Mouse (Mus musculus): ENCODE data around the gene Gm47985. TPM values are rescaled to one million over a fixed set of nuclear protein-coding genes. Genes with fewer than 3 reads are reported as not detected.
"Not testable (repeated sequence)": the region's sequence is repeated elsewhere in the genome, so short reads cannot be mapped to it uniquely, and the experiment has no call there.

Gm47985 gene
- polyA plus RNA-seq (2012; ENCODE audit: insufficient read depth, low replicate concordance): not detected in 2 replicates

- H3K27me3 ChIP-seq (replicated peaks); H3K4me3 ChIP-seq (replicated peaks); H3K36me3 ChIP-seq (replicated peaks; ENCODE audit: low read length); H3K9me3 ChIP-seq; H3K4me1 ChIP-seq: not testable (repeated sequence)
Measured at GRCm38 (mm10) chr1:151182266-151182665, at the start of gene Gm47985. Gm47985 (plus strand) TSS chr1:151182537.

GRCm38 (mm10) chr1:151132686-151133085 lies 49.7 kb upstream of the Gm47985 start:
- Histone ChIP-seq H3K4me3 (replicated peaks) (no peak overlapping the region), H3K36me3 (replicated peaks; ENCODE audit: low read length) (no peaks in the 10 kb centered on the region), H3K4me1 (no peaks in the 10 kb centered on the region; the same call in 1 of the 2 replicates), H3K27me3 (replicated peaks) (no peaks in the 10 kb centered on the region), H3K9me3 (0 out of 2 replicates have a peak, but pooled peaks cover 3% of the 10 kb centered on the region)
- no peak for TF ChIP-seq GATA1 (IDR thresholded peaks at IDR 0.05; ENCODE audit: borderline replicate concordance, low read length)
- no peak for TF ChIP-seq FLI1 (IDR thresholded peaks at IDR 0.05; ENCODE audit: low read length)

GRCm38 (mm10) chr1:151138388-151138787 lies 43.9 kb upstream of the Gm47985 start:
- no peak for TF ChIP-seq GATA1 (IDR thresholded peaks at IDR 0.05; ENCODE audit: borderline replicate concordance, low read length)
- no peak for TF ChIP-seq FLI1 (IDR thresholded peaks at IDR 0.05; ENCODE audit: low read length)
- H3K27me3 ChIP-seq (replicated peaks): no peaks in the 10 kb centered on the region
- H3K4me1 ChIP-seq: no peaks in the 10 kb centered on the region
- no peak overlapping the region for H3K4me3 ChIP-seq (replicated peaks)
- 0 out of 2 replicates have a peak, but pooled peaks cover 3% of the 10 kb centered on the region for H3K9me3 ChIP-seq
- no peaks in the 10 kb centered on the region for H3K36me3 ChIP-seq (replicated peaks; ENCODE audit: low read length)

- H3K4me3 ChIP-seq (replicated peaks): no peak overlapping the region
- TF ChIP-seq GATA1 (IDR thresholded peaks at IDR 0.05; ENCODE audit: borderline replicate concordance, low read length): no peak
- TF ChIP-seq FLI1 (IDR thresholded peaks at IDR 0.05; ENCODE audit: low read length): no peak
- no peaks in the 10 kb centered on the region for H3K27me3 ChIP-seq (replicated peaks)
- H3K9me3 ChIP-seq: 0 out of 2 replicates have a peak, but pooled peaks cover 3% of the 10 kb centered on the region
- no peaks in the 10 kb centered on the region for H3K36me3 ChIP-seq (replicated peaks; ENCODE audit: low read length)
- no peaks in the 10 kb centered on the region for H3K4me1 ChIP-seq
Measured at GRCm38 (mm10) chr1:151140956-151141355, 41.4 kb upstream of the Gm47985 start.

- Histone ChIP-seq H3K36me3 (replicated peaks; ENCODE audit: low read length) (no peaks in the 10 kb centered on the region), H3K4me3 (replicated peaks) (no peak overlapping the region), H3K4me1 (no peaks in the 10 kb centered on the region), H3K9me3 (peaks cover 11% of the 10 kb centered on the region), H3K27me3 (replicated peaks) (no peaks in the 10 kb centered on the region)
- TF ChIP-seq GATA1 (IDR thresholded peaks at IDR 0.05; ENCODE audit: borderline replicate concordance, low read length) (no peak), FLI1 (IDR thresholded peaks at IDR 0.05; ENCODE audit: low read length) (no peak)
Measured at GRCm38 (mm10) chr1:151144471-151145146, 37.7 kb upstream of the Gm47985 start.

GRCm38 (mm10) chr1:151147801-151148200 lies 34.5 kb upstream of the Gm47985 start:
- H3K4me3 ChIP-seq (replicated peaks): no peak overlapping the region
- TF ChIP-seq FLI1 (IDR thresholded peaks at IDR 0.05; ENCODE audit: low read length): no peak
- no peak for TF ChIP-seq GATA1 (IDR thresholded peaks at IDR 0.05; ENCODE audit: borderline replicate concordance, low read length)

GRCm38 (mm10) chr1:151150211-151150610 lies 32.1 kb upstream of the Gm47985 start:
- Histone ChIP-seq H3K4me1 (no peaks in the 10 kb centered on the region), H3K9me3 (peaks cover 11% of the 10 kb centered on the region), H3K27me3 (replicated peaks) (no peaks in the 10 kb centered on the region), H3K4me3 (replicated peaks) (no peak overlapping the region), H3K36me3 (replicated peaks; ENCODE audit: low read length) (no peaks in the 10 kb centered on the region)
- TF ChIP-seq GATA1 (IDR thresholded peaks at IDR 0.05; ENCODE audit: borderline replicate concordance, low read length) (no peak), FLI1 (IDR thresholded peaks at IDR 0.05; ENCODE audit: low read length) (no peak)

More at GRCm38 (mm10) chr1:151147801-151148200, 34.5 kb upstream of the Gm47985 start:
- Histone ChIP-seq H3K36me3 (replicated peaks; ENCODE audit: low read length) (no peaks in the 10 kb centered on the region), H3K27me3 (replicated peaks) (no peaks in the 10 kb centered on the region), H3K9me3 (peaks cover 11% of the 10 kb centered on the region), H3K4me1 (no peaks in the 10 kb centered on the region)

GRCm38 (mm10) chr1:151151089-151151488 lies 31.2 kb upstream of the Gm47985 start:
- Histone ChIP-seq H3K4me3 (replicated peaks) (no peak overlapping the region), H3K36me3 (replicated peaks; ENCODE audit: low read length) (no peaks in the 10 kb centered on the region), H3K9me3 (peaks cover 11% of the 10 kb centered on the region), H3K4me1 (no peaks in the 10 kb centered on the region), H3K27me3 (replicated peaks) (no peaks in the 10 kb centered on the region)
- TF ChIP-seq FLI1 (IDR thresholded peaks at IDR 0.05; ENCODE audit: low read length) (no peak), GATA1 (IDR thresholded peaks at IDR 0.05; ENCODE audit: borderline replicate concordance, low read length) (no peak)

GRCm38 (mm10) chr1:151153056-151153652 lies 29.2 kb upstream of the Gm47985 start:
- Histone ChIP-seq H3K4me3 (replicated peaks) (no peak overlapping the region), H3K27me3 (replicated peaks) (no peaks in the 10 kb centered on the region), H3K9me3 (peaks cover under 1% of the 10 kb centered on the region; the same call in 1 of the 2 replicates), H3K36me3 (replicated peaks; ENCODE audit: low read length) (no peaks in the 10 kb centered on the region), H3K4me1 (no peaks in the 10 kb centered on the region)
- TF ChIP-seq GATA1 (IDR thresholded peaks at IDR 0.05; ENCODE audit: borderline replicate concordance, low read length): no peak
- no peak for TF ChIP-seq FLI1 (IDR thresholded peaks at IDR 0.05; ENCODE audit: low read length)

GRCm38 (mm10) chr1:151154131-151154530 lies 28.2 kb upstream of the Gm47985 start:
- H3K9me3 ChIP-seq; H3K36me3 ChIP-seq (replicated peaks; ENCODE audit: low read length); H3K4me1 ChIP-seq; H3K27me3 ChIP-seq (replicated peaks); H3K4me3 ChIP-seq (replicated peaks): not testable (repeated sequence)

Data from megakaryocyte, embryonic 14.5 days (primary cell).